Mouse (Mus musculus) right cerebral cortex, adult 2 months (tissue): ENCODE data around the gene 4930519P11Rik.

Source experiments
- DNase-seq, 2 experiments: peaks; one replicate each; pipeline ENCODE4 v3.0.0; 2021 to 2022; ENCODE audit warnings: low spot score in 2 of 2

The 4930519P11Rik gene

DNA sequence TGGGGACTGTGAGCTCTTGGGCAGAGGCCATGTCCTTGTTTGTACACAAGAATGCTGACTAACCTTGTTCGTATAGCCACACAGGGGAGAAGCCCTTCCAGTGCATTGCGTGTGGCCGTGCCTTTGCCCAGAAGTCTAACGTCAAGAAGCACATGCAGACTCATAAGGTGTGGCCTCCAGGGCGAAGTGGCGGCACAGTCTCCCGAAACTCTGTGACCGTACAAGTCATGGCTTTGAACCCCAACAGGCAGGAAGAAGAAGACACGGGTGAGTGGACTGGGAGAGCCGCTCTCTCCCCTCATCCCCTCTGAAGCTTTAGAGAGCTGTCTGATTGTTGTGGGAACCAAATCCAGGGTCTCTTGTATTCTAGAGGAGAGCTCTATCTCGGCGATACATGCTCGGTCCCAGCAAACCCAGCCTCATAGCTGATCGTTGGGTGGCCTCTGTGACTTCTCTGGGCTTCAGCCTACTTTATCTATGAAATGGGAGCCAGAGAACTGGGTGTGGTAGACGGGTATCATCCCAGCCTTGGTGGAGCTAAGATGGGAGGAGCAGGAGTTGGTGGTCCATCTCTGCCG is 19.1 kb upstream of the 4930519P11Rik start:
- no peak for DNase-seq

DNA sequence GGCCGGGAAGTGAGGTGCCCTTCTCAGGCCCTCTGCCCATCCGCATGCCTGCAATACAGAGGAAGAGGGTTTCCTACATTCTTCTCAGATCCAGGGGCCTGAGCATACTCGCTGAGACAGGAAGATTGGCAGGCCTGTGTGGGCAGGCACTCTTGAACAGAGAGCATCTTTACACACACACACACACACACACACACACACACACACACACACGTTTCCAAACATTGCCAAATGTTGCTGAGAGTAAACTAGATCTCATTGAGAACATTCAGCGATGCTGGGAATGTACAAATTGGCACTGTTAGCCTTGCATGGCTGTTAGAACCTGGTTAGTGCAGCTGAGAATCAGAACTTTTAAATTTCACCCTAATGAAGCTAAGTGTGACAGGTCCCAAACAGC is 17.3 kb upstream of the 4930519P11Rik start:
- DNase-seq: no peak

- no peak for DNase-seq
Measured at GRCm38 (mm10) chr2:154624137-154624536, 10.9 kb upstream of the 4930519P11Rik start.

DNA sequence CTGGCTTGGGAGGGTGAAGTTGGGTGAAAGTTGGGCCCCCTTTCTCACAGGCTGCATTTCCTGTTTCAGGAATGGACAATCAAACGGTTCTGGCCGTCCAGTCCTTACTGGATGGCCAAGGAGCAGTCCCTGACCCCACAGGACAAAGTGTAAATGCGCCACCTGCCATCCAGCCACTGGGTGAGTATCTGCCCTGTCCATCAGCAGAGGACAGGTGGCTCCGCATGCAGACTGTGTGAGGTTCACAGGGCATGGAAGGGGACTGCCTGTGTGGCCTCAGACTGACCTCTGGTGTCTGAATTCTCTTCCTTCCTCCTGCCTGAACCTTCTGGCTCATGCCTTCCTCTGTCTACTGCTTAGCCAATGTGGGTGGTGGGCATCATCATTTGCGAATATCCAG is 8.4 kb upstream of the 4930519P11Rik start:
- DNase-seq: no peak

- DNase-seq: no peak
Measured at GRCm38 (mm10) chr2:154617061-154617460, 3.8 kb upstream of the 4930519P11Rik start.

GRCm38 (mm10) chr2:154615674-154616073 is 2.4 kb upstream of the 4930519P11Rik start:
- no peak for DNase-seq

- no peak for DNase-seq
Measured at GRCm38 (mm10) chr2:154614841-154615576, 1.8 kb upstream of the 4930519P11Rik start.

DNA sequence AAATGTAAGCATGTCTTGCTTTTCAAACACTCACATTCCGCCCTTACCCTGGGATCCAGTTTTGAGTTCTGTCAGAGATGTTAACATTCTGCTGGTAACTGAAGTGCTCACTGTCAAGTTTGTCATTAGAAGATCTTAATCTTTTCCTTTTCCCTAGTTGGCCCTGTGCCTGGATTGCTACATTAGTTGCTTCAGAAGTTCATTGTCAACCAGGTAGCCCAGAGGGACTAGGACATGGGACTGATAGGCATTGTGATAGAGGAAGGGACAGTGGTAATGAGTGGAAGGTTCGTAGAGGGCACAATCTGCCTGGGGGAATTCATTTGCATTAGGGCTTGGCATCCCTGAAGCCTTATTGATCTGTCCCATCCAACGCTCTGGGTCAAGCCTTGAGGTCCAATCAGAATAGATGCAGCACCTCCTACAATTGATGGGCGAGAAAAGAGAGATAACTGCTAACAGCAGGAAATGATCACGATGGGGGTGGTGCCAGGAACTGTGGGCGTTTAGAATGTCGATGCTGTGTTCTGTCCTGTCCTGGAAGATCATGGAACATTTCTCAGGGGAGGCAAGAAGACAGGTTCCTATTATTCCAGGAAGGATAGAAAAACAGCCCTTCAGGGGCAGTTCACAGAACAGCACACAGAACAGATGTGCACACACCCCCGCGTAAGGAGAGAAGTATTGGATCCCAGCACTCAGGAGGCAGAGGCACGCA is 4.0 kb downstream of the 4930519P11Rik start:
- no peak for DNase-seq

- DNase-seq: no peak
Measured at GRCm38 (mm10) chr2:154606965-154607364, 6.3 kb downstream of the 4930519P11Rik start.

GRCm38 (mm10) chr2:154604156-154604555 is 9.1 kb downstream of the 4930519P11Rik start:
- DNase-seq: no peak

DNA sequence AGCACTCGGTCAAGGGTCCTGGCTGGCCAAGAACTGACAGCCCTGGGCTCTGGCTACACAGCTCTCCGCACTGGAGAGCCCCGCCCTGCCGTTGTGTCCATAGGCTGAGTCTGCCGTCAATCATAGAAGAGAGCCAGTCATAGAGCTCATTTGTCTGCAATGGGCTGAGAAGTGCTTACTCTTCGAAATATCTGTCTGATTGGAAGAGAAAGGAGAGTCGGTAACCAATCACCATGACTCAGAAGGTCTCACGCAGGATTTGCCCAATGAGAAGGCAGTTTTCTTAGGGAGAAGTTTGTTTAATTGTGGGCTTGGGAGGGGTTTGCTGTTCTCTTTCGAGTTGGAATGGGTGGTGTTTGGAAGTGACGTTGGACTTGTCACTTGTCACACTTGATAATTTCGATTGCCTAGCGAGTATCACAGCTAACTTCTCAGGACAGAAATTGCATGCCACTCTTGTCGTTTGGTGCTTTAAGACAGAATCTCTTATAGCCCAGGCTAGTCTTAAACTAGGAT is 9.5 kb downstream of the 4930519P11Rik start, which contains the start of gene Pxmp4:
Gene Pxmp4 (minus strand): TSS at position 71 of the 516 bp plus-strand sequence.
- peak; percentile 100 for DNase-seq

DNA sequence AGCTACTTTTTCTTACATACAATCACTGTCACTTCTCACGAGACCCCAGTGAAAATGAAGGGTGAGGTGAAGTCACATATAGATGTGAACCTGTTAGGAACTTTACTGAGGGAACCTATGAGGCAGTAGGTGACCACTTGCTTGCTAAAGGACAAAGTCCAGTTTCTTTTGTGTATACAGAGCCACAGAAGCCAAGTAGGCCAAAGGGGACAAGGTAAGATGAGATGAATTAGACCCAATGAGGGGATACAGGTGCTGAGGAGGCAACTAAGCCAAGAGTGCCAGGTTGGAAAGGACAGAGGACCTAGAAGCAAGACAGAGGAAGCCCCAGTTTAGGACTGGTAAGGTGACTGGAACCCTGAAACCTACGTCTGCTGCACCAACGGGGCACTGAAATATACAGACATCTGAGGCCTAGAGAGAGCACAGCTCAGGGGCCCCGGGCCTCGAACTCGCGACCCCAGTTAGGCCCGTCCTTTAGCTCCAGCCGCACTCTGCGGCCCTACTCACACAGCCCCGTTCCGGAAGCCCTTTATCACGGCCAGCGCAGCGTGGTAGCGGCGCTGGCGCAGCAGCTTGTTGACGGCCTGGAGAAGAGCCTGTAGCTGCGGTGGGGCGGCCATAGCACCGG is 10.1 kb downstream of the 4930519P11Rik start:
- no peak for DNase-seq

DNA sequence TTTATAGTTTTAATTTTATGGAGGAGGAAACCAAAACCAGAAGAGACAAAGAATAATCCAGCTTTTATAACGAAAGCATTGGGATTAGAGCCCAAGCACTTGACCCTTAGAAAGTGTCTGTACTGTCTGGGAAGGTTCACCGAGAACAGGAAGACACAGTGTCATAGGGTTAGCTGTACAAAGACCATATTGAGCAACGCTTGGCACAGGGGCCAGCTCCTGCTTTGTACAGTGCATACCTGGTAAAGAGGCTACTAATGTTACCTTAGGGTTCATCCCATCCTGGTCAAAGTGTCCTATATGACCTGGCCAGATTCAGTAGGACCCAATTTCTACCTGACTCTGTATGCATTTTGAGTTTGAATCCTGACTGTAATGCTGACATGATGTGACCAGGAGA is 11.9 kb downstream of the 4930519P11Rik start:
- DNase-seq: no peak

GRCm38 (mm10) chr2:154600586-154600985 is 12.7 kb downstream of the 4930519P11Rik start:
- DNase-seq: no peak

DNA sequence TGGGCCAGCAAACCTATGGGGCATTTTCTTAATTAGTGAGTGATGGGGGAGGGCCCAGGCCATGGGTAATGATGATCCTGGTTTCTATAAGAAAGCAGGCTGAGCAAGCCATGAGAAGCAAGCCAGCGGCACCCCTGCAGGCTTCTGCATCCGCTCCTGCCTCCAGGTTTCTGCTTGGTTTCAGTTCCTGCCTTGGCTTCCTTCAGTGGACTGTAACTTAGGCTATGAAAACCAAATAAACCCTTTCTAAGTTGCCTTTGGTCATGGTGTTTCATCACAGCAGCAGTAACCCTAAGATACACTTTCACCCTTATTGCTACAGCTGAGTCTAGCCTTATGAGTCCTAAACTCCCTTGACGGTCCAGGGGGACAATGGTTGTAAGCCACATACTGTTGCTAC is 15.8 kb downstream of the 4930519P11Rik start:
- no peak for DNase-seq

GRCm38 (mm10) chr2:154595775-154596174 is 17.5 kb downstream of the 4930519P11Rik start:
- no peak for DNase-seq

- DNase-seq: no peak
Measured at GRCm38 (mm10) chr2:154593025-154593424, 20.2 kb downstream of the 4930519P11Rik start.

DNA sequence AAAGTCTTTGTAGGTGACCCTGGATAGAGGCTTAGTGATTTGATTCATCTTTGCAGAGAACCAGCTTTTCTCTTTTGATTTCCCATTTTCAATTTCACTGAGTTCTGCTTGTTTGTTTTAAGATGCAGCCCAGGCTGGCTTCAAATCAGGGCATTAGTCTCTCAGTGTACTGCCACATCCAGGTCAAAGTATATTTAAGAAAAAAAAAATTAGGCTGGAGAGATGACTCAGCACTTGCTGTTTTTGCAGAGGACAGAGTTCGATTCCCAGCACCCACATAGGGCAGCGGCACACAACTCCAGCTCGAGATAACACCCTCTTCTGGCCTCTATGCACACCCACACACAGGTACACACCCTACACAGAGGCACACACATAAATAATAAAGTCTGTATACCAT is 22.0 kb downstream of the 4930519P11Rik start:
- no peak for DNase-seq

DNA sequence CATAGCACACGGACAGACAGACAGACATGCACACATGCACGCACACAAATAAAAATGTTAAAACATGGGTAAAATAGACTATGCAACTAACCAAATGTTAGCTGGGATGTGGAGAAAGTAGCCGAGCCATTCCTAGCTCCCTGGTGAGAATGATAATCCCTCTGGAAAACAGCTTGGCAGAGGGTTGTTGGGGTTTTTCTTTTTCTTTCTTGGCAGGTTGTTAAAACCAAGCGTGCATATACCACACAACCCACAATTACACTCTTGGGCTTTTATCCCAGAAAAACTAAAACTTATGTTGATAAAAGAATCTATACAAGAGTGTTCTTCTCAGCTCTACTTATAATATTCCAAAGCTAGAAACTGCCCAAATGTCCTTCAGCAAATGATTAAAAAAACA is 24.2 kb downstream of the 4930519P11Rik start:
- DNase-seq: no peak

GRCm38 (mm10) chr2:154586405-154586804 is 26.8 kb downstream of the 4930519P11Rik start:
- DNase-seq: no peak

- DNase-seq: no peak
Measured at GRCm38 (mm10) chr2:154584931-154585601, 28.2 kb downstream of the 4930519P11Rik start.
